Mouse (Mus musculus) retina, postnatal 7 days (tissue): ENCODE measurements at regions not wholly inside any gene's neighbourhood (a gene's known extent, or its start where the extent isn't known, plus 50 kb on each side); places are given as distances from the start of the nearest gene placed in this dataset.
"Not testable (repeated sequence)": the region's sequence is repeated elsewhere in the genome, so short reads cannot be mapped to it uniquely, and the experiment has no call there.

Source experiments
- DNase-seq: peaks from one replicate; pipeline ENCODE4 v3.0.0-alpha.2; 2012; ENCODE audit warnings: low read depth, low spot score

- DNase-seq, result no peak
Measured at GRCm38 (mm10) chr10:38458975-38459374, 362.6 kb downstream of the Rfpl4b start.

GRCm38 (mm10) chr10:38458424-38458823 lies 363.2 kb downstream of the Rfpl4b start:
- DNase-seq, result no peak

- no peak for DNase-seq
Measured at GRCm38 (mm10) chr10:38456786-38457185, 364.8 kb downstream of the Rfpl4b start.

- DNase-seq, result no peak
Measured at GRCm38 (mm10) chr10:38449263-38449662, 372.3 kb downstream of the Rfpl4b start.

GRCm38 (mm10) chr10:38447706-38448105 lies 373.9 kb downstream of the Rfpl4b start:
- no peak for DNase-seq

GRCm38 (mm10) chr10:38447256-38447655 lies 374.3 kb downstream of the Rfpl4b start:
- DNase-seq, result no peak

GRCm38 (mm10) chr10:38439286-38439685 lies 382.3 kb downstream of the Rfpl4b start:
- DNase-seq, result no peak

- DNase-seq, result no peak
Measured at GRCm38 (mm10) chr10:38436907-38437306, 384.7 kb downstream of the Rfpl4b start.

- DNase-seq, result no peak
Measured at GRCm38 (mm10) chr10:38421541-38421940, 400.0 kb downstream of the Rfpl4b start.

- DNase-seq, result no peak
Measured at GRCm38 (mm10) chr10:38419771-38420170, 401.8 kb downstream of the Rfpl4b start.

- no peak for DNase-seq
Measured at GRCm38 (mm10) chr10:38383161-38383560, 438.4 kb downstream of the Rfpl4b start.

GRCm38 (mm10) chr10:38381873-38382296 lies 439.7 kb downstream of the Rfpl4b start:
- no peak for DNase-seq

- no peak for DNase-seq
Measured at GRCm38 (mm10) chr10:38380388-38380787, 441.2 kb downstream of the Rfpl4b start.

GRCm38 (mm10) chr10:38366776-38367175 lies 454.8 kb downstream of the Rfpl4b start:
- DNase-seq, result no peak

GRCm38 (mm10) chr10:38364876-38365275 lies 456.7 kb downstream of the Rfpl4b start:
- DNase-seq, result no peak

GRCm38 (mm10) chr10:38357539-38358232 lies 463.9 kb downstream of the Rfpl4b start:
- DNase-seq, result peak; percentile 5

- no peak for DNase-seq
Measured at GRCm38 (mm10) chr10:38353973-38354372, 467.6 kb downstream of the Rfpl4b start.

GRCm38 (mm10) chr10:38353526-38353925 lies 468.1 kb downstream of the Rfpl4b start:
- no peak for DNase-seq

GRCm38 (mm10) chr10:38347029-38347428 lies 474.6 kb downstream of the Rfpl4b start:
- not testable (repeated sequence) for DNase-seq

- DNase-seq, result no peak
Measured at GRCm38 (mm10) chr10:38340406-38341175, 481.0 kb downstream of the Rfpl4b start.

- DNase-seq, result no peak
Measured at GRCm38 (mm10) chr10:38308716-38309392, 512.7 kb downstream of the Rfpl4b start.

GRCm38 (mm10) chr10:38295724-38296123 lies 525.9 kb downstream of the Rfpl4b start:
- no peak for DNase-seq
